Mouse (Mus musculus): Measurements from ENCODE around the gene Rasgef1b.

DNA sequence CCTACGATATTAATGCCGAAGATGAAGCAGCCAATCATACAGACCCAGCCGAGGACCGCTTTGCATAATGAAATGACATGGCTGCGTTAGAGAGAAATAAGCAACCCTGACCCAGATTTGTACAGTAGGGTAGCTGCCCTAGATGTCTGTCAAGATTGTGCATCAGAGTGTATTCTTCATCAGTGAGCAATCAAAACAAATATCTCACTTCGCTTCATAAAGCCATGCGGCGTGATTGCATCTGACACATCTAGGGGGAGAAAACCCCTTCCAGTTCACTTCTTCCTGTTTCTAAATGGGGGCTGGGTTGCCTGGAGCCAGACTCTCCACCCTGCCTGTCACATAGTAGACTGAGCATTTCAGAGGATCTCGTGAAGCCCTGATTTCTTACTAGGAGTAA, 44.4 kb upstream of the Rasgef1b start:
- TF ChIP-seq CTCF (IDR thresholded peaks at IDR 0.05; ENCODE audit: extremely low read depth, insufficient read depth, low read length) (no peak), POLR2A (IDR thresholded peaks at IDR 0.05; ENCODE audit: extremely low read depth, insufficient read depth, low read length) (no peak)

Data from cortical plate, adult 2 months (tissue).